Comparison of ENCODE assay signal across 12 mouse cellular contexts in the genomic region with DNA sequence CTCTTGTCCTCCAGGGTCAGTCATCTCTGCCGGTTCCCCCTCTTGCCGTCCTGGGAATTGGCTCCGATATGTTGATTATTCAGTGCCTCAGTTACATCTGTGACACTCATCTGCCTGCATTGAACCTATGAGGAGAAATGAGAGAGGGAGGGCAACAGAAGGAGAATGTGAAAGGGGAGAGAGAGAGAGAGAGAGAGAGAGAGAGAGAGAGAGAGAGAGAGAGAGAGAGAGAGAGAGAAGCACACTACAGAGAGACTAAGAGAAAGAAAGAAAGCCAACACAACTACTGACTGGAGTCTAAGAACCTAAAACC.
A peak's percentile ranks its signal among the peaks of the same experiment; 100 is the strongest.
DNase-seq lines count a peak whose midpoint lies in the region; ATAC-seq and TF ChIP-seq lines count a peak whose summit lies in the region.
"Had no signal": no experiment of that assay in that cellular context is flagged by ENCODE, and none has a peak within 500 bp of the region (broad histone marks: within the 10 kb centered on the region; RNA-seq: fewer than 3 reads in every experiment).

No protein-coding gene starts in this region.

- peak overlapping the region; percentile 27 for H3K4me2 ChIP-seq in kidney, embryonic 16.5 days (replicated peaks; ENCODE audit: low read depth, low read length)
- H3K4me2 ChIP-seq in forebrain, embryonic 11.5 days (ENCODE audit: low read depth, low read length, severe bottlenecking), result peak overlapping the region; percentile 12; the same call in 1 of the 2 replicates
- H3K4me2 ChIP-seq in hindbrain, postnatal 0 days (ENCODE audit: low read depth, low read length), result peak overlapping the region; percentile 72
- H3K4me2 ChIP-seq in neural tube, embryonic 14.5 days (ENCODE audit: low read depth, low read length), result peak overlapping the region; percentile 55; the same call in 1 of the 2 replicates

- 0 out of 2 replicates have a peak, but pooled peaks cover 8% of the 10 kb centered on the region for H3K4me1 ChIP-seq in kidney, embryonic 16.5 days (ENCODE audit: insufficient read depth, low read length)
- H3K4me1 ChIP-seq in forebrain, embryonic 11.5 days (replicated peaks; ENCODE audit: control insufficient read depth, insufficient read depth, low read length), result peaks cover 7% of the 10 kb centered on the region; the same call in 1 of the 2 replicates
- H3K4me1 ChIP-seq in hindbrain, postnatal 0 days (ENCODE audit: insufficient read depth, low read length), result no peaks in the 10 kb centered on the region
- H3K4me1 ChIP-seq in neural tube, embryonic 14.5 days (ENCODE audit: control insufficient read depth, insufficient read depth, low read length), result 0 out of 2 replicates have a peak, but pooled peaks cover 10% of the 10 kb centered on the region

- TF ChIP-seq CTCF in hindbrain, postnatal 0 days (IDR thresholded peaks at IDR 0.05; ENCODE audit: low read depth), result no peak

- no peaks in the 10 kb centered on the region for H3K36me3 ChIP-seq in kidney, embryonic 16.5 days (ENCODE audit: insufficient read depth, low read length)
- H3K36me3 ChIP-seq in forebrain, embryonic 11.5 days (ENCODE audit: control insufficient read depth, insufficient read depth, low read length), result no peaks in the 10 kb centered on the region; the same call in 1 of the 2 replicates
- H3K36me3 ChIP-seq in hindbrain, postnatal 0 days (ENCODE audit: insufficient read depth, low read length), result no peaks in the 10 kb centered on the region
- H3K36me3 ChIP-seq in neural tube, embryonic 14.5 days (ENCODE audit: control insufficient read depth, insufficient read depth, low read length), result no peaks in the 10 kb centered on the region

- ATAC-seq in kidney, embryonic 16.5 days (ENCODE audit: low FRiP score, low TSS enrichment), result no peak
- ATAC-seq in forebrain, embryonic 11.5 days (replicated peaks; ENCODE audit: low FRiP score), result peak; percentile 12; the same call in 1 of the 2 replicates
- ATAC-seq in hindbrain, postnatal 0 days, result peak; percentile 50
- peak; percentile 28 for ATAC-seq in neural tube, embryonic 14.5 days (ENCODE audit: low read depth)

- no peaks in the 10 kb centered on the region for H3K27me3 ChIP-seq in kidney, embryonic 16.5 days (ENCODE audit: insufficient read depth, low read length)
- H3K27me3 ChIP-seq in forebrain, embryonic 11.5 days (ENCODE audit: control insufficient read depth, insufficient read depth, low read length), result peaks cover 2% of the 10 kb centered on the region
- H3K27me3 ChIP-seq in hindbrain, postnatal 0 days (ENCODE audit: insufficient read depth, low read length), result no peaks in the 10 kb centered on the region
- H3K27me3 ChIP-seq in neural tube, embryonic 14.5 days (ENCODE audit: control insufficient read depth, insufficient read depth, low read length), result no peaks in the 10 kb centered on the region

- no peak for DNase-seq in kidney, postnatal 14 days
- DNase-seq in forebrain, embryonic 11.5 days (ENCODE audit: low spot score), result no peak
- peak; percentile 36 for DNase-seq in hindbrain, postnatal 0 days (ENCODE audit: low spot score)
- no peak for DNase-seq in frontal cortex, postnatal 10 days (ENCODE audit: low spot score in 2 of 2)
- DNase-seq in thymus, postnatal 0 days (ENCODE audit: low spot score), result no peak
- no peak for DNase-seq in right cerebral cortex, adult 2 months (ENCODE audit: low spot score in 2 of 2)
- DNase-seq: adrenal gland, postnatal 14 days; cerebellum, adult 11 months; lung, adult 18-20 months; right cerebral cortex, postnatal 14 days had no signal

- 57% methylated on average over 3 of the region's 3 CpGs for WGBS in kidney, embryonic 16.5 days
- 8% methylated on average over 3 of the region's 3 CpGs for WGBS in forebrain, embryonic 11.5 days
- WGBS in hindbrain, postnatal 0 days, result 10% methylated on average over 3 of the region's 3 CpGs
- WGBS in neural tube, embryonic 14.5 days, result 12% methylated on average over 3 of the region's 3 CpGs

- no peak overlapping the region for H3K9ac ChIP-seq in kidney, embryonic 16.5 days (replicated peaks; ENCODE audit: low read length)
- peak overlapping the region; percentile 68 for H3K9ac ChIP-seq in forebrain, embryonic 11.5 days (ENCODE audit: low read length)
- H3K9ac ChIP-seq in hindbrain, postnatal 0 days (replicated peaks; ENCODE audit: low read length), result peak overlapping the region; percentile 88
- peak overlapping the region; percentile 94 for H3K9ac ChIP-seq in neural tube, embryonic 14.5 days (replicated peaks; ENCODE audit: low read depth, low read length)

- no peaks in the 10 kb centered on the region for H3K9me3 ChIP-seq in kidney, embryonic 16.5 days (ENCODE audit: low read length)
- H3K9me3 ChIP-seq in forebrain, embryonic 11.5 days (ENCODE audit: control insufficient read depth, low read length), result no peaks in the 10 kb centered on the region
- H3K9me3 ChIP-seq in hindbrain, postnatal 0 days (ENCODE audit: low read length), result no peaks in the 10 kb centered on the region
- no peaks in the 10 kb centered on the region for H3K9me3 ChIP-seq in neural tube, embryonic 14.5 days (ENCODE audit: control insufficient read depth, low read length)

- H3K27ac ChIP-seq in kidney, embryonic 16.5 days (ENCODE audit: low read length), result no peak overlapping the region
- peak overlapping the region; percentile 93 for H3K27ac ChIP-seq in forebrain, embryonic 11.5 days (ENCODE audit: low read depth, low read length)
- H3K27ac ChIP-seq in hindbrain, postnatal 0 days, result peak overlapping the region; percentile 89
- peak overlapping the region; percentile 85 for H3K27ac ChIP-seq in neural tube, embryonic 14.5 days (ENCODE audit: low read depth, low read length)

- peak overlapping the region; percentile 27 for H3K4me3 ChIP-seq in kidney, embryonic 16.5 days (ENCODE audit: low read length)
- peak overlapping the region; percentile 49 for H3K4me3 ChIP-seq in forebrain, embryonic 11.5 days (ENCODE audit: low read depth, low read length)
- H3K4me3 ChIP-seq in hindbrain, postnatal 0 days (ENCODE audit: low read length), result peak overlapping the region; percentile 67
- peak overlapping the region; percentile 70 for H3K4me3 ChIP-seq in neural tube, embryonic 14.5 days (ENCODE audit: low read depth, low read length)

Comparison
In these comparisons a context has a peak if more than half of its experiments do, and no peak if none do; other contexts are left out.
1. H3K4me2 ChIP-seq: peak in every context shown above with its lines; median percentile 72 in hindbrain, postnatal 0 days; 55 in neural tube, embryonic 14.5 days; 27 in kidney, embryonic 16.5 days; 12 in forebrain, embryonic 11.5 days.